Mouse (Mus musculus) small intestine, adult 2 months (tissue): Measurements from ENCODE around the gene Aqp2.

Experiments used
- CTCF ChIP-seq: fragments of 200-500 bp; IDR thresholded peaks from 2 replicates; pipeline ENCODE4 v1.5.1; 2012; ENCODE audit warnings: low read depth, mild to moderate bottlenecking, control low read depth, inconsistent platforms, low read length, moderate library complexity, mixed read lengths; ENCODE audit not compliant: insufficient replicate concordance, insufficient read length; ENCODE audit errors: extremely low read depth
- POLR2A ChIP-seq: fragments of 200-500 bp; IDR thresholded peaks from 2 replicates; pipeline ENCODE4 v1.6.1; 2012; ENCODE audit warnings: low read depth, mild to moderate bottlenecking, control low read depth, inconsistent platforms, low read length, moderate library complexity

- TF ChIP-seq CTCF (no peak), POLR2A (no peak)
These were observed 29.7 kb downstream of the Aqp2 start for GRCm38 (mm10) chr15:99608382-99609125.
